Mouse (Mus musculus) myocyte (in vitro differentiated cells): ENCODE measurements at regions not wholly inside any gene's neighbourhood (a gene's known extent, or its start where the extent isn't known, plus 50 kb on each side); places are given as distances from the start of the nearest gene placed in this dataset.

Experiments
- H3K27me3 ChIP-seq: one replicate; pipeline ENCODE4 v1.6.1; 2011; ENCODE audit not compliant: control insufficient read depth, insufficient read depth, insufficient read length
- H3K36me3 ChIP-seq: one replicate; pipeline ENCODE4 v1.6.1; 2011; ENCODE audit not compliant: control insufficient read depth, insufficient read depth
- H3K4me2 ChIP-seq: one replicate; pipeline ENCODE4 v1.6.1; 2011; ENCODE audit warnings: low read depth, control low read depth
- H3K4me3 ChIP-seq: one replicate; pipeline ENCODE4 v1.5.1; 2011; ENCODE audit warnings: mild to moderate bottlenecking, control low read depth, moderate library complexity
- H3K79me2 ChIP-seq: one replicate; pipeline ENCODE4 v1.6.1; 2011; ENCODE audit not compliant: control insufficient read depth, insufficient read depth
- H3ac ChIP-seq: one replicate; pipeline ENCODE4 v1.6.1; 2011; ENCODE audit not compliant: control insufficient read depth, insufficient read length
- CEBPB ChIP-seq: IDR thresholded peaks from 2 replicates; pipeline ENCODE4 v1.6.1; 2011; ENCODE audit warnings: mild to moderate bottlenecking, moderate library complexity; ENCODE audit not compliant: poor library complexity, insufficient read depth, severe bottlenecking
- E2F4 ChIP-seq: IDR thresholded peaks from one replicate; pipeline ENCODE4 v1.6.1; 2011; ENCODE audit warnings: mild to moderate bottlenecking, control low read depth, moderate library complexity; ENCODE audit not compliant: insufficient read depth
- MAX ChIP-seq: IDR thresholded peaks from one replicate; pipeline ENCODE4 v1.6.1; 2011; ENCODE audit warnings: low read depth, mild to moderate bottlenecking, control low read depth
- MYOD1 ChIP-seq, 3 experiments: IDR thresholded peaks; one replicate each; pipeline ENCODE4 v1.6.1; 2011; ENCODE audit warnings: control low read depth in 2 of 3, low read depth in 2 of 3, mild to moderate bottlenecking in 2 of 3, moderate library complexity in 1 of 3; ENCODE audit not compliant: insufficient read length in 2 of 3, control insufficient read depth in 1 of 3
- MYOG ChIP-seq, 3 experiments: IDR thresholded peaks; one replicate each; pipeline ENCODE4 v1.6.1; 2011; ENCODE audit warnings: control low read depth in 2 of 3, low read depth in 2 of 3, mild to moderate bottlenecking in 2 of 3; ENCODE audit not compliant: insufficient read length in 2 of 3, control insufficient read depth in 1 of 3, insufficient read depth in 1 of 3
- POLR2A ChIP-seq: IDR thresholded peaks from one replicate; pipeline ENCODE4 v1.6.1; 2011; ENCODE audit warnings: low read depth, mild to moderate bottlenecking, control low read depth, moderate library complexity; ENCODE audit not compliant: insufficient read length
- POLR2AphosphoS2 ChIP-seq: IDR thresholded peaks from one replicate; pipeline ENCODE4 v1.6.1; 2011; ENCODE audit warnings: low read depth, control low read depth; ENCODE audit not compliant: insufficient read length
- REST ChIP-seq: IDR thresholded peaks from one replicate; pipeline ENCODE4 v1.6.1; 2011; ENCODE audit warnings: mild to moderate bottlenecking, control low read depth, moderate library complexity; ENCODE audit not compliant: insufficient read depth, insufficient read length
- SRF ChIP-seq: IDR thresholded peaks from one replicate; pipeline ENCODE4 v1.6.1; 2011; ENCODE audit warnings: low read depth; ENCODE audit not compliant: control insufficient read depth, insufficient read length
- TCF12 ChIP-seq: IDR thresholded peaks from one replicate; pipeline ENCODE4 v1.6.1; 2011; ENCODE audit warnings: mild to moderate bottlenecking, control low read depth; ENCODE audit not compliant: poor library complexity, insufficient read depth, severe bottlenecking
- TCF3 ChIP-seq: IDR thresholded peaks from one replicate; pipeline ENCODE4 v1.6.1; 2011; ENCODE audit warnings: low read depth, control low read depth; ENCODE audit not compliant: insufficient read length
- USF1 ChIP-seq: IDR thresholded peaks from one replicate; pipeline ENCODE4 v1.6.1; 2011; ENCODE audit warnings: low read depth, mild to moderate bottlenecking, control low read depth, moderate library complexity

GRCm38 (mm10) chr9:35328503-35328902 lies 60.8 kb downstream of the Rpusd4 start:
- Histone ChIP-seq H3K79me2 (no peaks in the 10 kb centered on the region), H3K36me3 (no peaks in the 10 kb centered on the region), H3K4me2 (no peak overlapping the region), H3K4me3 (no peak overlapping the region), H3ac (no peak overlapping the region), H3K27me3 (no peaks in the 10 kb centered on the region)
- TF ChIP-seq POLR2A, result no peak
- TF ChIP-seq MAX, result no peak
- TF ChIP-seq MYOG (IDR thresholded peaks at IDR 0.05; ENCODE audit: control insufficient read depth in 1 of 3, insufficient read depth in 1 of 3, insufficient read length in 2 of 3, low read depth in 2 of 3), result no peak
- no peak for TF ChIP-seq MYOD1 (IDR thresholded peaks at IDR 0.05; ENCODE audit: control insufficient read depth in 1 of 3, insufficient read length in 2 of 3, low read depth in 2 of 3)
- no peak for TF ChIP-seq REST
- TF ChIP-seq E2F4, result no peak
- no peak for TF ChIP-seq SRF
- no peak for TF ChIP-seq CEBPB
- no peak for TF ChIP-seq USF1
- TF ChIP-seq TCF3, result no peak
- TF ChIP-seq TCF12, result no peak

- H3K4me3 ChIP-seq, result no peak overlapping the region
- no peaks in the 10 kb centered on the region for H3K27me3 ChIP-seq
- no peak overlapping the region for H3ac ChIP-seq
- H3K4me2 ChIP-seq, result no peak overlapping the region
- no peak for TF ChIP-seq MAX
- no peak for TF ChIP-seq SRF
- no peak for TF ChIP-seq POLR2A
- no peak for TF ChIP-seq MYOD1 (IDR thresholded peaks at IDR 0.05; ENCODE audit: control insufficient read depth in 1 of 3, insufficient read length in 2 of 3, low read depth in 2 of 3)
- TF ChIP-seq USF1, result no peak
- TF ChIP-seq REST, result no peak
- TF ChIP-seq TCF3, result no peak
- TF ChIP-seq MYOG (IDR thresholded peaks at IDR 0.05; ENCODE audit: control insufficient read depth in 1 of 3, insufficient read depth in 1 of 3, insufficient read length in 2 of 3, low read depth in 2 of 3), result no peak
- no peak for TF ChIP-seq POLR2AphosphoS2
- TF ChIP-seq E2F4, result no peak
- no peak for TF ChIP-seq TCF12
- no peak for TF ChIP-seq CEBPB
- H3K36me3 ChIP-seq, result no peaks in the 10 kb centered on the region
- no peaks in the 10 kb centered on the region for H3K79me2 ChIP-seq
Observed at GRCm38 (mm10) chr9:35330386-35330785, 62.7 kb downstream of the Rpusd4 start.

- Histone ChIP-seq H3K4me3 (no peak overlapping the region), H3K36me3 (no peaks in the 10 kb centered on the region), H3ac (no peak overlapping the region), H3K79me2 (no peaks in the 10 kb centered on the region), H3K4me2 (no peak overlapping the region), H3K27me3 (no peaks in the 10 kb centered on the region)
- no peak for TF ChIP-seq USF1
Observed at GRCm38 (mm10) chr9:35331241-35331680, 63.6 kb downstream of the Rpusd4 start.

DNA sequence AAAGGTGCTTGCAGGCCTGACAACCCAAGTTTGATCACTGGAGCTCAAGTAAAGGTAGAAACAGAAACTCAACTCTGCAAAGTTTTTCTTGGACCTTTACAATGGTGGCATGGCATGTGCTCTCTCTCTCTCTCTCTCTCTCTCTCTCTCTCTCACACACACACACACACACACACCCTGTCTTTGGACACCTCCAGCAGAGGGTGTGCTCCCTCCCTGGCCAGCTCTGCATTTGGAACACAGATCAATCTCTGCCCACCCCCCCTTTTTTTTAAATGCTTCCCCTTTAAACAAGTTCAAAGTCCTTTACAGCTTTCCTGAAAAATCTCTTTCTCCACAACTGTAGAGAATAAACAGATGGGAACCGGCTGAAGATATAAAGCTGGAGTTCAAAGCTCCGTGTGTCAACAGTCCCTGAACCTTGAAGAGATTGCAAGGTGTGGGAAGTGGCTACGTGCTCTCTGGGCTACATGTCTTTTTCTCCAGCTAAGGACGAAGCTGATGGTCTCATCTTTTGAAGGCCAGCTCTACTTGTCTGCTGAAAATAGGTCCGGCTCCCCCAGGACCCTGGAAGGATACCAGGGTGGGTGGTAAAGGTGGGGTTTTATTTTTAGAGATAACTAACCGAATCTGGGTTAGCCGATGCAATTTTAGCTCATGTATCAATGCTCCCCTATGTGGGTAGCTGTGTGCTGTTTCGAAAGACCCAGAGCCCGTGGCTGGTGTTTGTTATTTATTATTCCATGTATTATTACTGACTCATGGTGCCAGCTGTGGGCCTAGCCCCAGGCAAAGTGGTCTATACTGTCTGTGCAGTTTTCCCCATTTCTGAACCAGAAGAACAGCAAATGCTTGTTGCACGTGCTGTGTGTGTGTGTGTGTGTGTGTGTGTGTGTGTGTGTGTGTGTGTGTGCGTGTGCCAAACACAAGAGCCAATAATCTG lies 65.3 kb downstream of the Rpusd4 start:
- Histone ChIP-seq H3K4me2 (peak overlapping the region; percentile 41), H3K27me3 (no peaks in the 10 kb centered on the region), H3ac (no peak overlapping the region), H3K36me3 (no peaks in the 10 kb centered on the region), H3K4me3 (no peak overlapping the region), H3K79me2 (no peaks in the 10 kb centered on the region)
- TF ChIP-seq POLR2AphosphoS2, result no peak
- TF ChIP-seq MYOG (IDR thresholded peaks at IDR 0.05; ENCODE audit: control insufficient read depth in 1 of 3, insufficient read depth in 1 of 3, insufficient read length in 2 of 3, low read depth in 2 of 3), result peak in 1 of 3 experiments; percentile 13
- TF ChIP-seq CEBPB, result peak; percentile 69
- no peak for TF ChIP-seq POLR2A

GRCm38 (mm10) chr9:35333631-35334005 lies 66.0 kb downstream of the Rpusd4 start:
- Histone ChIP-seq H3K79me2 (no peaks in the 10 kb centered on the region), H3K36me3 (no peaks in the 10 kb centered on the region), H3ac (no peak overlapping the region), H3K27me3 (no peaks in the 10 kb centered on the region), H3K4me3 (no peak overlapping the region), H3K4me2 (peak overlapping the region; percentile 43)
- TF ChIP-seq MYOG (IDR thresholded peaks at IDR 0.05; ENCODE audit: control insufficient read depth in 1 of 3, insufficient read depth in 1 of 3, insufficient read length in 2 of 3, low read depth in 2 of 3), result peak in 1 of 3 experiments; percentile 79
- peak; percentile 71 for TF ChIP-seq SRF
- TF ChIP-seq CEBPB, result no peak
- TF ChIP-seq REST, result no peak
- no peak for TF ChIP-seq E2F4
- TF ChIP-seq TCF3, result no peak
- TF ChIP-seq TCF12, result peak; percentile 42
- TF ChIP-seq POLR2A, result no peak
- peak in 2 of 3 experiments; percentile 77 to 86 for TF ChIP-seq MYOD1 (IDR thresholded peaks at IDR 0.05; ENCODE audit: control insufficient read depth in 1 of 3, insufficient read length in 2 of 3, low read depth in 2 of 3)
- TF ChIP-seq POLR2AphosphoS2, result no peak
- TF ChIP-seq MAX, result no peak
- no peak for TF ChIP-seq USF1
